Mouse (Mus musculus) embryonic fibroblast, embryonic 13.5 days (primary cell): ENCODE measurements at regions not wholly inside any gene's neighbourhood (a gene's known extent, or its start where the extent isn't known, plus 50 kb on each side); places are given as distances from the start of the nearest gene placed in this dataset.

ENCODE experiments used
- CTCF ChIP-seq: IDR thresholded peaks from 2 replicates; pipeline ENCODE4 v1.5.1; 2011; ENCODE audit warnings: mild to moderate bottlenecking, control low read depth, low read length, moderate library complexity, borderline replicate concordance; ENCODE audit not compliant: insufficient read depth
- POLR2A ChIP-seq: IDR thresholded peaks from 2 replicates; pipeline ENCODE4 v1.6.1; 2011; ENCODE audit warnings: low read depth, mild to moderate bottlenecking, control low read depth, low read length, moderate library complexity

- TF ChIP-seq POLR2A (no peak), CTCF (no peak)
Measured at GRCm38 (mm10) chr2:75442632-75443031, 216.4 kb upstream of the Hnrnpa3 start.
